Mouse (Mus musculus) liver, embryonic 14.5 days (tissue): ENCODE results near the gene Clba1.

ENCODE experiments used
- CTCF ChIP-seq: IDR thresholded peaks from 2 replicates; pipeline ENCODE4 v1.5.1; 2016; ENCODE audit warnings: antibody characterized with exemption, low read depth, control low read depth
- EP300 ChIP-seq: IDR thresholded peaks from 2 replicates; pipeline ENCODE4 v1.6.1; 2016; ENCODE audit warnings: antibody characterized with exemption, low read depth

DNA sequence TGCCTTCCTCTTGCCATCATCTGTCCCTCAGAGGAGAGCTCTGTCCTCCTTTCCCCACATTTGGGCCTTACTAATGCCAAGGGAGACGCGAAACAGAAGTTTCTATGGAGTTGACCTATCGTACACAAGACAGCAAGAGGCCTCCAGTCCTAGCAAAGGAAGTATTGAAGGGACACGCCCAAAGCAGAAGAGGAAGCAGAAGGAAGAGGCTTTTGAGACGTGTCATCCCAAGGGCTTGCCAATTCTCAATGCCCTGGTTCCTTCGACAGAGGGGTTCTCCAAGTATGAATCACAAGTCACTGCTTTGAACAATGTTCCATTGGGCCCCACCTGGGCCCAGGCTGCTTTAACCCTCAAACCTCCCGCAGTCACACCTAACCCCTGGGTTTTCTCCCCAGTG is 56.1 kb downstream of the Clba1 start:
- TF ChIP-seq CTCF (no peak), EP300 (no peak)
